Mouse (Mus musculus) limb, embryonic 14.5 days (tissue): ENCODE measurements around the gene Slc3a2. TPM values are rescaled to one million over a fixed set of nuclear protein-coding genes. Genes with fewer than 3 reads are reported as not detected.

Experiments
- ATAC-seq: fragments of 200-750 bp; cut with Nextera tagmentation; 2 replicates; pipeline ENCODE4 v1.8.0; 2017; ENCODE audit warnings: low read depth, moderate number of reproducible peaks, moderate TSS enrichment; ENCODE audit not compliant: low FRiP score
- DNase-seq: peaks from one replicate; pipeline ENCODE4 v3.0.0-alpha.2; 2015; ENCODE audit warnings: low spot score
- H3K27ac ChIP-seq: fragments of 300-500 bp; sonication (generic); replicated peaks from 2 replicates; pipeline ENCODE4 v1.5.1; 2014; ENCODE audit warnings: low read depth, mild to moderate bottlenecking, low read length, moderate library complexity, mixed read lengths
- H3K27me3 ChIP-seq: fragments of 300-500 bp; sonication (generic); 2 replicates; pipeline ENCODE4 v1.6.1; 2014; ENCODE audit warnings: low read length, mixed read lengths; ENCODE audit not compliant: control insufficient read depth, insufficient read depth
- H3K36me3 ChIP-seq: fragments of 300-500 bp; sonication (generic); 2 replicates; pipeline ENCODE4 v1.6.1; 2014; ENCODE audit warnings: mild to moderate bottlenecking, low read length, moderate library complexity, mixed read lengths; ENCODE audit not compliant: control insufficient read depth, insufficient read depth
- H3K4me1 ChIP-seq: fragments of 300-500 bp; sonication (generic); 2 replicates; pipeline ENCODE4 v1.6.1; 2014; ENCODE audit warnings: antibody characterized with exemption, low read length, mixed read lengths; ENCODE audit not compliant: control insufficient read depth, insufficient read depth
- H3K4me2 ChIP-seq: fragments of 300-500 bp; sonication (generic); replicated peaks from 2 replicates; pipeline ENCODE4 v1.6.1; 2014; ENCODE audit warnings: low read depth, mild to moderate bottlenecking, low read length, moderate library complexity; ENCODE audit not compliant: severe bottlenecking
- H3K4me3 ChIP-seq: fragments of 300-500 bp; sonication (generic); replicated peaks from 2 replicates; pipeline ENCODE4 v1.5.1; 2014; ENCODE audit warnings: low read length
- H3K9ac ChIP-seq: fragments of 300-500 bp; sonication (generic); 2 replicates; pipeline ENCODE4 v1.6.1; 2014; ENCODE audit warnings: mild to moderate bottlenecking, low read depth, low read length, moderate library complexity; ENCODE audit not compliant: severe bottlenecking
- H3K9me3 ChIP-seq: fragments of 300-500 bp; sonication (generic); 2 replicates; pipeline ENCODE4 v1.6.1; 2016; ENCODE audit warnings: low read length; ENCODE audit not compliant: control insufficient read depth
- POLR2A ChIP-seq: fragments of 200-500 bp; IDR thresholded peaks from 2 replicates; pipeline ENCODE4 v1.8.0; 2012; ENCODE audit warnings: inconsistent platforms, mild to moderate bottlenecking, moderate library complexity, borderline replicate concordance; ENCODE audit not compliant: insufficient read depth, insufficient read length; ENCODE audit errors: extremely low read depth
- WGBS: fragments of 180-500 bp; shearing (Covaris S2); extraction: QIAGEN DNeasy Blood & Tissue Kit; methylation state at CpG from one replicate; pipeline ENCODE4 v1.1.7; 2014; 5-methylcytosine and 5-hydroxymethylcytosine counted together
- polyA plus RNA-seq, 2 experiments: library from polyadenylated mRNA; depleted of rRNA in 1 of 2; stranded (reverse) in 1 of 2; unstranded in 1 of 2; fragments of >200 nt; fragmentation: Nextera tagmentation in 1 of 2; extraction: Ambion mirVana in 1 of 2; gene quantifications; 2 replicates each; pipeline versions ENCODE4 v1.2.1 to v1.2.3; 2012 to 2014

The Slc3a2 gene
- polyA plus RNA-seq, 2 experiments: 109 to 111 TPM

- TF ChIP-seq POLR2A: no peak
Measured at GRCm38 (mm10) chr19:8727495-8728114, 4.4 kb upstream of the Slc3a2 start.

GRCm38 (mm10) chr19:8726609-8727390, 3.6 kb upstream of the Slc3a2 start:
- H3K4me1 ChIP-seq: peaks cover 16% of the 10 kb centered on the region
- no peak overlapping the region for H3K4me3 ChIP-seq
- ATAC-seq (no peak), DNase-seq (no peak)
- peaks cover 33% of the 10 kb centered on the region for H3K36me3 ChIP-seq
- no peak overlapping the region for H3K4me2 ChIP-seq
- no peak overlapping the region for H3K9ac ChIP-seq
- H3K27ac ChIP-seq: no peak overlapping the region
- 22% methylated on average over 3 of the region's 3 CpGs for WGBS
- H3K9me3 ChIP-seq: no peaks in the 10 kb centered on the region
- no peaks in the 10 kb centered on the region for H3K27me3 ChIP-seq
- no peak for TF ChIP-seq POLR2A

More at GRCm38 (mm10) chr19:8727495-8728114, 4.4 kb upstream of the Slc3a2 start:
- Histone ChIP-seq H3K4me2 (no peak overlapping the region), H3K9ac (no peak overlapping the region), H3K4me3 (no peak overlapping the region), H3K9me3 (no peaks in the 10 kb centered on the region), H3K4me1 (peaks cover 11% of the 10 kb centered on the region), H3K36me3 (peaks cover 33% of the 10 kb centered on the region), H3K27me3 (no peaks in the 10 kb centered on the region), H3K27ac (no peak overlapping the region)
- 25% methylated on average over 5 of the region's 5 CpGs for WGBS
- ATAC-seq: no peak
- no peak for DNase-seq

GRCm38 (mm10) chr19:8725081-8725613, 2.0 kb upstream of the Slc3a2 start:
- peaks cover 16% of the 10 kb centered on the region for H3K4me1 ChIP-seq
- H3K27ac ChIP-seq: no peak overlapping the region
- no peak for DNase-seq
- 50% methylated on average over 4 of the region's 4 CpGs for WGBS
- peak overlapping the region; percentile 78 for H3K4me3 ChIP-seq
- no peak for TF ChIP-seq POLR2A
- no peak for ATAC-seq
- H3K36me3 ChIP-seq: peaks cover 33% of the 10 kb centered on the region
- peak overlapping the region; percentile 96 for H3K9ac ChIP-seq
- no peaks in the 10 kb centered on the region for H3K27me3 ChIP-seq
- no peaks in the 10 kb centered on the region for H3K9me3 ChIP-seq
- peak overlapping the region; percentile 86 for H3K4me2 ChIP-seq

- no peak for TF ChIP-seq POLR2A
- no peak for ATAC-seq
- Histone ChIP-seq H3K27me3 (no peaks in the 10 kb centered on the region), H3K9me3 (no peaks in the 10 kb centered on the region), H3K4me3 (peak overlapping the region; percentile 78), H3K27ac (peak overlapping the region; percentile 89), H3K4me1 (peaks cover 16% of the 10 kb centered on the region), H3K9ac (peak overlapping the region; percentile 96), H3K36me3 (peaks cover 33% of the 10 kb centered on the region), H3K4me2 (peak overlapping the region; percentile 86)
- WGBS: 3% methylated on average over 2 of the region's 2 CpGs
- no peak for DNase-seq
Measured at GRCm38 (mm10) chr19:8724392-8724791, 1.2 kb upstream of the Slc3a2 start.

GRCm38 (mm10) chr19:8723574-8724346, 591 bp upstream of the Slc3a2 start:
- Histone ChIP-seq H3K4me3 (peak overlapping the region; percentile 78), H3K4me2 (peak overlapping the region; percentile 86), H3K27me3 (no peaks in the 10 kb centered on the region), H3K9ac (peak overlapping the region; percentile 96), H3K9me3 (no peaks in the 10 kb centered on the region), H3K4me1 (peaks cover 16% of the 10 kb centered on the region), H3K27ac (peak overlapping the region; percentile 89), H3K36me3 (peaks cover 33% of the 10 kb centered on the region)
- DNase-seq (no peak), ATAC-seq (no peak)
- no peak for TF ChIP-seq POLR2A
- under 1% methylated on average over 20 of the region's 20 CpGs for WGBS
